ENCODE assay signal across 9 mouse cellular contexts in genomic region chr14:67541271-67541711, GRCm38 (mm10).
DNase-seq lines count a peak whose midpoint lies in the region; ATAC-seq and TF ChIP-seq lines count a peak whose summit lies in the region.
"Had no signal": no experiment of that assay in that cellular context is flagged by ENCODE, and none has a peak within 500 bp of the region (broad histone marks: within the 10 kb centered on the region; RNA-seq: fewer than 3 reads in every experiment).

No protein-coding gene starts in this region.

- peak; percentile 60 to 68 for DNase-seq in cerebellum, postnatal 14 days
- no peak for DNase-seq in cerebellum, adult 11-12 months
- peak; percentile 33 for DNase-seq in embryonic facial prominence, embryonic 10.5 days (ENCODE audit: low spot score)
- peak; percentile 39 for DNase-seq in heart, postnatal 25 days (ENCODE audit: low spot score)
- DNase-seq in stomach, postnatal 0 days (ENCODE audit: low spot score), result no peak
- DNase-seq in testis, postnatal 10 days (ENCODE audit: low spot score), result no peak
- DNase-seq: liver, embryonic 13.5 days had no signal

- peaks cover 27% of the 10 kb centered on the region for H3K27me3 ChIP-seq in embryonic facial prominence, embryonic 10.5 days (replicated peaks; ENCODE audit: low read depth, poor library complexity, severe bottlenecking)
- no peaks in the 10 kb centered on the region for H3K27me3 ChIP-seq in limb, embryonic 15.5 days
- H3K27me3 ChIP-seq in stomach, postnatal 0 days (ENCODE audit: control insufficient read depth, insufficient read depth, low read length), result no peaks in the 10 kb centered on the region
- H3K27me3 ChIP-seq: liver, embryonic 13.5 days had no signal

- WGBS in embryonic facial prominence, embryonic 10.5 days, result 57% methylated on average over 4 of the region's 4 CpGs
- 31% methylated on average over 4 of the region's 4 CpGs for WGBS in limb, embryonic 15.5 days
- WGBS in stomach, postnatal 0 days, result 43% methylated on average over 4 of the region's 4 CpGs

- intact Hi-C loops in heart, postnatal 25 days (cut with DNase I), result no loop called here

- TF ChIP-seq CTCF in stomach, postnatal 0 days (IDR thresholded peaks at IDR 0.05; ENCODE audit: low read depth), result no peak

- H3K9ac ChIP-seq in limb, embryonic 15.5 days, result no peak overlapping the region
- H3K9ac ChIP-seq in stomach, postnatal 0 days (ENCODE audit: low read length), result no peak overlapping the region
- H3K9ac ChIP-seq: liver, embryonic 13.5 days had no signal

- peak overlapping the region; percentile 36 for H3K27ac ChIP-seq in embryonic facial prominence, embryonic 10.5 days (replicated peaks)
- peak overlapping the region; percentile 44; the same call in 1 of the 2 replicates for H3K27ac ChIP-seq in limb, embryonic 15.5 days
- H3K27ac ChIP-seq in stomach, postnatal 0 days (replicated peaks), result no peak overlapping the region
- H3K27ac ChIP-seq: liver, embryonic 13.5 days had no signal

- TF ChIP-seq EP300 in stomach, postnatal 0 days (optimal IDR thresholded peaks at IDR 0.05), result no peak

- no peak for ATAC-seq in limb, embryonic 15.5 days (ENCODE audit: insufficient number of reproducible peaks, low FRiP score, low TSS enrichment, low read depth)
- ATAC-seq in CD4-positive, CD25-positive, alpha-beta regulatory T cell, adult 4 months, result no peak
- no peak for ATAC-seq in stomach, postnatal 0 days (ENCODE audit: low FRiP score, low TSS enrichment)

- H3K4me3 ChIP-seq in embryonic facial prominence, embryonic 10.5 days, result no peak overlapping the region
- H3K4me3 ChIP-seq in limb, embryonic 15.5 days, result no peak overlapping the region
- H3K4me3 ChIP-seq in stomach, postnatal 0 days (ENCODE audit: low read depth, low read length), result no peak overlapping the region
- H3K4me3 ChIP-seq: liver, embryonic 13.5 days had no signal

- H3K4me2 ChIP-seq in limb, embryonic 15.5 days, result no peak overlapping the region
- H3K4me2 ChIP-seq in stomach, postnatal 0 days (replicated peaks; ENCODE audit: low read depth), result no peak overlapping the region
- H3K4me2 ChIP-seq: liver, embryonic 13.5 days had no signal

- H3K36me3 ChIP-seq in embryonic facial prominence, embryonic 10.5 days (replicated peaks), result no peaks in the 10 kb centered on the region
- H3K36me3 ChIP-seq in limb, embryonic 15.5 days, result no peaks in the 10 kb centered on the region
- no peaks in the 10 kb centered on the region for H3K36me3 ChIP-seq in stomach, postnatal 0 days (ENCODE audit: control insufficient read depth, insufficient read depth, low read length)
- H3K36me3 ChIP-seq: liver, embryonic 13.5 days had no signal

- peaks cover 30% of the 10 kb centered on the region for H3K4me1 ChIP-seq in embryonic facial prominence, embryonic 10.5 days
- peaks cover 26% of the 10 kb centered on the region for H3K4me1 ChIP-seq in limb, embryonic 15.5 days
- H3K4me1 ChIP-seq in stomach, postnatal 0 days (replicated peaks; ENCODE audit: control insufficient read depth, insufficient read depth), result no peaks in the 10 kb centered on the region
- H3K4me1 ChIP-seq: liver, embryonic 13.5 days had no signal

- H3K9me3 ChIP-seq in embryonic facial prominence, embryonic 10.5 days, result peaks cover 15% of the 10 kb centered on the region
- peaks cover 7% of the 10 kb centered on the region for H3K9me3 ChIP-seq in limb, embryonic 15.5 days
- H3K9me3 ChIP-seq in stomach, postnatal 0 days (ENCODE audit: control insufficient read depth, low read length), result no peaks in the 10 kb centered on the region

Comparison
In these comparisons a context has a peak if more than half of its experiments do, and no peak if none do; other contexts are left out.
1. DNase-seq: peak in cerebellum, postnatal 14 days (2 of 2), embryonic facial prominence, embryonic 10.5 days (single experiment) and heart, postnatal 25 days (single experiment); none in cerebellum, adult 11-12 months (single experiment), stomach, postnatal 0 days (single experiment) and testis, postnatal 10 days (single experiment).